Mouse (Mus musculus) spleen, postnatal 14 days (tissue): Measurements from ENCODE around the gene Csnk2b.
"Not testable (repeated sequence)": the region's sequence is repeated elsewhere in the genome, so short reads cannot be mapped to it uniquely, and the experiment has no call there.

Source experiments
- DNase-seq, 2 experiments: peaks; one replicate each; pipeline ENCODE4 v3.0.0; 2021 to 2022; ENCODE audit warnings: low spot score in 2 of 2

Csnk2b gene

GRCm38 (mm10) chr17:35153077-35153476 is 31.2 kb upstream of the Csnk2b start:
- no peak for DNase-seq

DNA sequence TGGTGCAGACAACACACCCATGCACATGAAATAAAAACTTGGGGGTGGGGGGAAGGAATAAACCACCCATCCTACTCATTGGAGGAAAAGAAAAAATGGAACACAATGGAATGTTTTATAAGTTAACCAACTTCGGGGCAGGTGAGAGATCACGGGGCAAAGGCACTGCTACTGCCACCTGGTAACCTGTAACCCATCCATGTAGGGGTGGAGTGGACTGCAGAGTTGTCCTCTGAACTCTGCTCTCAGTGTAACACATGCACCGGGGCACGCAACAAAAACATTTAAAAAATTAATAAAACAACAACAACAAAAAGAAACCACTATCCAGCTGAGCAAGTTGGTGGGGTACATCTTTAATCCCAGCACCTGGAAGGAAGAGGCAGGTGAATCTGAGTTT is 30.3 kb upstream of the Csnk2b start:
- DNase-seq: no peak

DNA sequence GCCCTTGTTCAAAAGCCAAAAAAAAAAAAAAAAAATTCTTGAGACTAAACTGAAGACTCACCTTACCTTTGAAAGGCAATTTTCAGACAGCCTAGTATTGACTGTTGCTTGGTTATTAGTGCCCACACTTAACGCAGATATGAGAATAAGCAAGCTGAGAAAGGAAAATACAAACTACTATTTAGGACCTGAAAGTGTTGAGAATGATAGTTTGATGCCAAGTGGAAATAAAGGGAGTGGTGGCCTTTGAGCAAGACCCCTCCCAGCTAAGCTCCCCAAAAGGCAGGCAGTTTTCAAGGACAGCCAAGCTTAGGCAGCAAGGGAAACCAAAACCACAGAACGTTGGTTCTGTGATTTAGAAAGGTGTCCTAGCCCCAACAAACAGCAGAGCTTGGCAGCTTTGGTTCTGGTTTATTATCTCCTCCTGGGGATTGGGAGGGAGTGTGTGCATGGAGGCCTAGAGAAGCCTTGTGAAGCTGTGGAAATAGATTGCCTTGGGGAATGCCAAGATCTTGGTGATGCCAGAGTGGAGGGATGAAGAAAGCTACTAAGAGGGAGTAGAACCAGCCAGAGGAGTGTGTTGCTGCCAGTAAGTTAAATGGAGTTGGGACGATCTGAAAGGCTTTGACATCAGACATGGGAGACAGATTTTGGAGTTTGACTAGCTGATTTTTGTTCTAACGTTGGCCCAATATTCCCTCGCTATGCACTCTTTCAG is 26.2 kb upstream of the Csnk2b start:
- DNase-seq: no peak

- DNase-seq: no peak
Measured at GRCm38 (mm10) chr17:35147348-35147747, 25.5 kb upstream of the Csnk2b start.

DNA sequence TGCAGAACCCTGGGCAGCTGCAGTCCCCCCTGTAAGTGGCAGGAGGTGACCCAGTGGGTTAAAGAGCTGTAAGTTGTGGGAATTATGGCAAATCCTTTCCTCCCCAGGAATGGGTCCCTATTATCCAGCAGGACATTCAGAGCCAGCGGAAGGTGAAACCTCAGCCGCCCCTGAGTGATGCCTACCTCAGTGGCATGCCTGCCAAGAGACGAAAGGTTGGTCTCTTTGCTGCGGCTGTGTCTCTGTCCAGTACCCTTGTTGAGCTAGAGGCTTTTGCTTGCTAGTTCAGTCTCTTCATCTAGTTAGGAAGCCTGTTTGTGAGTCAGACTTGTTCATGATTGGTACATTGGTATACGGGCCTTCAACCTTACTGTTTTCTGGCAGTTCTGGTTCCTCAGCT is 24.3 kb upstream of the Csnk2b start:
- DNase-seq: no peak

GRCm38 (mm10) chr17:35141971-35142370 is 20.1 kb upstream of the Csnk2b start:
- no peak for DNase-seq

DNA sequence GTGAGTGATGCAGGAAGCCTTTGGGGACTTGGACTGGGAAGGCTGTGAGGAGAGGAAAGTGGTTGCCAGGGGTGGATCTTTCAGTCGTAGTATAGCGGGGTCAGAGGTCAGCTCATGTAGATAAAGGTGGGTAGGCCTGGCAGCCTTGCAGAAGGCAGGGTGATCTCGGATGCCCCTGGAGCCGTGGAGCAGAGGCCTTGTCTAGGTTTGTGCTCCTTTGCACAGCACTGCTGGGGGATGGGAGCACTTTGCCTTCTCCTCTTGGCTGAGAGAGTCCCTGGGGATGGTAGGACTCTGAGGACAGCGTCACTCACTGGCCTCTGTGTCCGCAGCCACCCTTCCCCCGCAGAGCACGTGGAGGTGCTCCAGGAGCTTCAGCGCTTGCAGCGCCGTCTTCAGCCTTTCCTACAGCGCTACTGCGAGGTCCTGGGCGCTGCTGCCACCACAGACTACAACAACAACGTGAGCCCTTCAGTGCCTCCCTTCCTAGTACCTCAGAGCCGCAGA is 18.7 kb upstream of the Csnk2b start:
- DNase-seq: no peak

GRCm38 (mm10) chr17:35139269-35139668 is 17.4 kb upstream of the Csnk2b start:
- no peak for DNase-seq

- no peak for DNase-seq
Measured at GRCm38 (mm10) chr17:35135591-35136320, 13.9 kb upstream of the Csnk2b start.

- peak; percentile 85 to 92 for DNase-seq
Measured at GRCm38 (mm10) chr17:35134801-35135590, 13.1 kb upstream of the Csnk2b start, which contains the start of gene Bag6. Gene Bag6 (plus strand): TSS chr17:35135178.

- no peak for DNase-seq
Measured at GRCm38 (mm10) chr17:35133517-35133916, 11.7 kb upstream of the Csnk2b start.

- DNase-seq: no peak
Measured at GRCm38 (mm10) chr17:35132174-35132560, 10.3 kb upstream of the Csnk2b start.

GRCm38 (mm10) chr17:35131500-35132173 is 9.8 kb upstream of the Csnk2b start, which contains the start of gene Apom:
Gene Apom (minus strand): TSS chr17:35132050.
- no peak for DNase-seq

GRCm38 (mm10) chr17:35131038-35131437 is 9.2 kb upstream of the Csnk2b start:
- no peak for DNase-seq

DNA sequence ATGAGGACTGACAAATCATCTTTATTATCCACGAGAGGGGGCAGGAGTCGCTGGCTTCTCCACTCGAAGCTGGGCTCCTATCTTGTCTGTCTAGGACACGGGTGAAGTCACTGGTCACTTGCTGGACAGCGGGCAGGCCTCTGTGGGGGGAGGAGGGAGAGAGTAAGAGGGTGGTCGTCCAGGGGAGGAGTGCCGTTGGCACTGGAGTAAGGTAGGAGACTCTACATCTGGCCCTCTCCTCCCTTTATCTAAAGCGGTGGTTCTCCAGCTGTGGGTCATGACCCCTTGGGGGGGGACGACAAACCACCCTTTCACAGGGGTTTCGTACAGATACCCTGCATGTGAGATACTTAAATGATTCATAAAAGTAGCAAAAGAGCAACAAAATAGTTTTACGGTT is 7.1 kb upstream of the Csnk2b start:
- DNase-seq: no peak

- no peak for DNase-seq
Measured at GRCm38 (mm10) chr17:35127017-35127416, 5.2 kb upstream of the Csnk2b start.

- peak; percentile 63 to 66 for DNase-seq
Measured at GRCm38 (mm10) chr17:35126206-35126611, 4.4 kb upstream of the Csnk2b start, which contains the start of gene D17H6S53E. Gene D17H6S53E (plus strand): TSS chr17:35126373.

GRCm38 (mm10) chr17:35125578-35125977 is 3.7 kb upstream of the Csnk2b start:
- DNase-seq: no peak

GRCm38 (mm10) chr17:35125081-35125480 is 3.2 kb upstream of the Csnk2b start:
- DNase-seq: no peak

DNA sequence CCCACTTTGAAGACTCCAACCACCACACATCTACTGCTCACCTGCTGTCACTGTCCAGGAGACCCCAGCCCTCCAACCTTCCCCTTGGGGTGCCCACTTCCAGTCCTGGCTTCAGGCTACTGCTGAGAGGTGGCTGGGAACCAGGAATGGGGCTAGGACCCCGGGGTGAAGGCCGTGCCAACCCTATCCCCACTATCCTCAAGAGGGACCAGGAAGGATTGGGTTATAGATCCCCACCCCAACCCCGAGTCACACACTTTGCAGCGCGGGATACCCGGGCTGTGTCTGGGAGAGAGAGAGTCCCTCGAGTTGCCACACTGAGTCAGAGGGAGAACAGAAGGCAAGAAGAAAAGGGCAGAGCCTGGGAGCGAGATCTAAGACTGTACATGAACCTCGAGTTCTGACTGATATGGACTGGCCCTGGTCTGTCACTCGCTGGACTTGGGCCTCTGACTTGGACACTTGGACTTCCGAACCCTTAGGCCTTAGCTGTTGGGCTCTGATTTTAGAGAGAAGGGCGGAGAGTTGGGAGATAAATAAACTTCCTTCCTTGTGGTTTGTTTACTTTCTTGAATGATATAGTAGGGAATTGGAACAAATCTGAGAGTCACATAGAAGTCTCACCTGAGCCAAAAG is 2.5 kb upstream of the Csnk2b start:
- DNase-seq: not testable (repeated sequence)

- DNase-seq: not testable (repeated sequence)
Measured at GRCm38 (mm10) chr17:35123287-35123686, 1.4 kb upstream of the Csnk2b start.
